Mouse (Mus musculus): ENCODE data around the gene Galt. TPM values are rescaled to one million over a fixed set of nuclear protein-coding genes. Genes with fewer than 3 reads are reported as not detected.

Gene Galt
- polyA plus RNA-seq, 1 experiment from 2014 or later, result 39.6 TPM

GRCm38 (mm10) chr4:41713197-41714067, 41.6 kb upstream of the Galt start, which contains the start of gene Rpp25l:
TSS of gene Rpp25l (minus strand) at chr4:41713534.
- H3K9me3 ChIP-seq (ENCODE audit: control insufficient read depth, low read length), result no peaks in the 10 kb centered on the region
- H3K4me3 ChIP-seq (ENCODE audit: low read length), result peak within 1 kb of the TSS; percentile 64
- H3K4me1 ChIP-seq (replicated peaks; ENCODE audit: control insufficient read depth, insufficient read depth, low read length), result peaks cover 16% of the 10 kb centered on the region
- no peaks in the 10 kb centered on the region for H3K27me3 ChIP-seq (ENCODE audit: control insufficient read depth, insufficient read depth, low read depth, low read length)
- peak within 1 kb of the TSS; percentile 50 for H3K27ac ChIP-seq (ENCODE audit: low read length)
- peak within 1 kb of the TSS; percentile 84 for H3K9ac ChIP-seq (ENCODE audit: low read length)
- H3K4me2 ChIP-seq (ENCODE audit: low read depth, low read length), result peak within 1 kb of the TSS; percentile 95
- peaks cover 15% of the 10 kb centered on the region; the same call in 1 of the 2 replicates for H3K36me3 ChIP-seq (ENCODE audit: control insufficient read depth, insufficient read depth, low read length)
- WGBS, result under 1% methylated on average over 61 of the region's 61 CpGs
- peak; percentile 79 for ATAC-seq (ENCODE audit: low read depth)

- Histone ChIP-seq H3K4me3 (ENCODE audit: low read length) (peak overlapping the region; percentile 64; the same call in 1 of the 2 replicates), H3K4me2 (ENCODE audit: low read depth, low read length) (peak overlapping the region; percentile 95), H3K27ac (ENCODE audit: low read length) (no peak overlapping the region), H3K4me1 (replicated peaks; ENCODE audit: control insufficient read depth, insufficient read depth, low read length) (peaks cover 16% of the 10 kb centered on the region), H3K9ac (ENCODE audit: low read length) (peak overlapping the region; percentile 84; the same call in 1 of the 2 replicates), H3K9me3 (ENCODE audit: control insufficient read depth, low read length) (no peaks in the 10 kb centered on the region), H3K27me3 (ENCODE audit: control insufficient read depth, insufficient read depth, low read depth, low read length) (no peaks in the 10 kb centered on the region), H3K36me3 (ENCODE audit: control insufficient read depth, insufficient read depth, low read length) (peaks cover 16% of the 10 kb centered on the region; the same call in 1 of the 2 replicates)
- 16% methylated on average over 8 of the region's 8 CpGs for WGBS
- ATAC-seq (ENCODE audit: low read depth), result 0 out of 2 replicates have a peak, but pooled peaks have one; percentile 28
Measured at GRCm38 (mm10) chr4:41714276-41714675, 40.8 kb upstream of the Galt start.

GRCm38 (mm10) chr4:41715082-41715481, 39.9 kb upstream of the Galt start:
- peaks cover 16% of the 10 kb centered on the region for H3K4me1 ChIP-seq (replicated peaks; ENCODE audit: control insufficient read depth, insufficient read depth, low read length)
- H3K27me3 ChIP-seq (ENCODE audit: control insufficient read depth, insufficient read depth, low read depth, low read length), result no peaks in the 10 kb centered on the region
- H3K9ac ChIP-seq (ENCODE audit: low read length), result no peak overlapping the region
- H3K36me3 ChIP-seq (ENCODE audit: control insufficient read depth, insufficient read depth, low read length), result peaks cover 16% of the 10 kb centered on the region; the same call in 1 of the 2 replicates
- ATAC-seq (ENCODE audit: low read depth), result no peak
- no peaks in the 10 kb centered on the region for H3K9me3 ChIP-seq (ENCODE audit: control insufficient read depth, low read length)
- H3K4me2 ChIP-seq (ENCODE audit: low read depth, low read length), result no peak overlapping the region
- WGBS, result 73% methylated on average over 8 of the region's 8 CpGs
- H3K4me3 ChIP-seq (ENCODE audit: low read length), result no peak overlapping the region
- H3K27ac ChIP-seq (ENCODE audit: low read length), result no peak overlapping the region

GRCm38 (mm10) chr4:41715596-41715995, 39.4 kb upstream of the Galt start:
- H3K36me3 ChIP-seq (ENCODE audit: control insufficient read depth, insufficient read depth, low read length), result peaks cover 16% of the 10 kb centered on the region; the same call in 1 of the 2 replicates
- 84% methylated on average over 5 of the region's 5 CpGs for WGBS

GRCm38 (mm10) chr4:41716834-41717233, 38.2 kb upstream of the Galt start:
- no peak for ATAC-seq (ENCODE audit: low read depth)

More at GRCm38 (mm10) chr4:41715596-41715995, 39.4 kb upstream of the Galt start:
- H3K27me3 ChIP-seq (ENCODE audit: control insufficient read depth, insufficient read depth, low read depth, low read length), result no peaks in the 10 kb centered on the region
- no peaks in the 10 kb centered on the region for H3K9me3 ChIP-seq (ENCODE audit: control insufficient read depth, low read length)
- H3K9ac ChIP-seq (ENCODE audit: low read length), result no peak overlapping the region
- peaks cover 16% of the 10 kb centered on the region for H3K4me1 ChIP-seq (replicated peaks; ENCODE audit: control insufficient read depth, insufficient read depth, low read length)
- ATAC-seq (ENCODE audit: low read depth), result no peak
- H3K4me2 ChIP-seq (ENCODE audit: low read depth, low read length), result no peak overlapping the region
- H3K27ac ChIP-seq (ENCODE audit: low read length), result no peak overlapping the region
- H3K4me3 ChIP-seq (ENCODE audit: low read length), result no peak overlapping the region

GRCm38 (mm10) chr4:41722918-41723351, 32.1 kb upstream of the Galt start, which contains the start of gene Dctn3:
TSS of gene Dctn3 (minus strand) at chr4:41723170.
- no peaks in the 10 kb centered on the region for H3K9me3 ChIP-seq (ENCODE audit: control insufficient read depth, low read length)
- H3K4me1 ChIP-seq (replicated peaks; ENCODE audit: control insufficient read depth, insufficient read depth, low read length), result peaks cover 9% of the 10 kb centered on the region
- under 1% methylated on average over 27 of the region's 27 CpGs for WGBS
- peak within 1 kb of the TSS; percentile 90 for H3K4me2 ChIP-seq (ENCODE audit: low read depth, low read length)
- peak within 1 kb of the TSS; percentile 85 for H3K9ac ChIP-seq (ENCODE audit: low read length)
- H3K36me3 ChIP-seq (ENCODE audit: control insufficient read depth, insufficient read depth, low read length), result peaks cover 5% of the 10 kb centered on the region; the same call in 1 of the 2 replicates
- H3K27ac ChIP-seq (ENCODE audit: low read length), result no peak within 1 kb of the TSS
- peaks cover 42% of the 10 kb centered on the region for H3K27me3 ChIP-seq (ENCODE audit: control insufficient read depth, insufficient read depth, low read depth, low read length)
- ATAC-seq (ENCODE audit: low read depth), result peak; percentile 98
- H3K4me3 ChIP-seq (ENCODE audit: low read length), result peak within 1 kb of the TSS; percentile 79

More at GRCm38 (mm10) chr4:41716834-41717233, 38.2 kb upstream of the Galt start:
- H3K27ac ChIP-seq (ENCODE audit: low read length), result no peak overlapping the region
- H3K36me3 ChIP-seq (ENCODE audit: control insufficient read depth, insufficient read depth, low read length), result peaks cover 9% of the 10 kb centered on the region; the same call in 1 of the 2 replicates
- peaks cover 13% of the 10 kb centered on the region for H3K4me1 ChIP-seq (replicated peaks; ENCODE audit: control insufficient read depth, insufficient read depth, low read length)
- H3K27me3 ChIP-seq (ENCODE audit: control insufficient read depth, insufficient read depth, low read depth, low read length), result no peaks in the 10 kb centered on the region
- H3K4me2 ChIP-seq (ENCODE audit: low read depth, low read length), result no peak overlapping the region
- no peak overlapping the region for H3K4me3 ChIP-seq (ENCODE audit: low read length)
- no peak overlapping the region for H3K9ac ChIP-seq (ENCODE audit: low read length)
- 71% methylated on average over 6 of the region's 6 CpGs for WGBS
- no peaks in the 10 kb centered on the region for H3K9me3 ChIP-seq (ENCODE audit: control insufficient read depth, low read length)

GRCm38 (mm10) chr4:41726826-41727621, 28.0 kb upstream of the Galt start:
- Histone ChIP-seq H3K9ac (ENCODE audit: low read length) (no peak overlapping the region), H3K36me3 (ENCODE audit: control insufficient read depth, insufficient read depth, low read length) (no peaks in the 10 kb centered on the region), H3K4me1 (replicated peaks; ENCODE audit: control insufficient read depth, insufficient read depth, low read length) (peaks cover 7% of the 10 kb centered on the region), H3K4me2 (ENCODE audit: low read depth, low read length) (no peak overlapping the region), H3K27me3 (ENCODE audit: control insufficient read depth, insufficient read depth, low read depth, low read length) (peaks cover 77% of the 10 kb centered on the region), H3K4me3 (ENCODE audit: low read length) (no peak overlapping the region), H3K27ac (ENCODE audit: low read length) (no peak overlapping the region), H3K9me3 (ENCODE audit: control insufficient read depth, low read length) (no peaks in the 10 kb centered on the region)
- WGBS, result 16% methylated on average over 20 of the region's 20 CpGs
- ATAC-seq (ENCODE audit: low read depth), result no peak

GRCm38 (mm10) chr4:41731052-41731765, 23.8 kb upstream of the Galt start, which contains the start of gene Arid3c:
TSS of gene Arid3c (minus strand) at chr4:41731142.
- peak; percentile 61 for ATAC-seq (ENCODE audit: low read depth)
- H3K9ac ChIP-seq (ENCODE audit: low read length), result peak within 1 kb of the TSS; percentile 49
- 2% methylated on average over 49 of the region's 50 CpGs for WGBS

More at GRCm38 (mm10) chr4:41731052-41731765, 23.8 kb upstream of the Galt start, which contains the start of gene Arid3c:
- H3K36me3 ChIP-seq (ENCODE audit: control insufficient read depth, insufficient read depth, low read length), result no peaks in the 10 kb centered on the region
- 0 out of 2 replicates have a peak, but pooled peaks cover 2% of the 10 kb centered on the region for H3K4me1 ChIP-seq (replicated peaks; ENCODE audit: control insufficient read depth, insufficient read depth, low read length)
- peaks cover 65% of the 10 kb centered on the region for H3K27me3 ChIP-seq (ENCODE audit: control insufficient read depth, insufficient read depth, low read depth, low read length)
- no peak within 1 kb of the TSS for H3K27ac ChIP-seq (ENCODE audit: low read length)
- peak within 1 kb of the TSS; percentile 40 for H3K4me3 ChIP-seq (ENCODE audit: low read length)
- H3K9me3 ChIP-seq (ENCODE audit: control insufficient read depth, low read length), result no peaks in the 10 kb centered on the region
- H3K4me2 ChIP-seq (ENCODE audit: low read depth, low read length), result peak within 1 kb of the TSS; percentile 63
